Mouse (Mus musculus) ES-E14 (cell line): Measurements from ENCODE around the gene 1700122O11Rik. TPM values are rescaled to one million over a fixed set of nuclear protein-coding genes. Genes with fewer than 3 reads are reported as not detected.

Experiments used
- DNase-seq: peaks from one replicate; pipeline ENCODE4 v3.0.0-alpha.2; 2013; ENCODE audit warnings: low read depth, low spot score
- H3K27ac ChIP-seq: 2 replicates; pipeline ENCODE4 v1.5.1; 2012; ENCODE audit warnings: low read depth, mild to moderate bottlenecking, low read length, moderate library complexity, mixed read lengths; ENCODE audit not compliant: poor library complexity, insufficient read depth, severe bottlenecking
- H3K36me3 ChIP-seq: 2 replicates; pipeline ENCODE4 v1.6.1; 2012; ENCODE audit warnings: mild to moderate bottlenecking, low read length, moderate library complexity, mixed read lengths; ENCODE audit not compliant: control insufficient read depth, poor library complexity, insufficient read depth, severe bottlenecking
- H3K4me1 ChIP-seq, 2 experiments: fragments of 150-350 bp in 1 of 2; sonication (generic) in 1 of 2; 2 replicates each; pipeline ENCODE4 v1.6.1; 2012; ENCODE audit warnings: low read length in 2 of 2, mild to moderate bottlenecking in 1 of 2, mixed read lengths in 1 of 2; ENCODE audit not compliant: control insufficient read depth in 2 of 2, insufficient read depth in 2 of 2, poor library complexity in 1 of 2
- H3K4me3 ChIP-seq, 2 experiments: fragments of 150-350 bp in 1 of 2; sonication (generic) in 1 of 2; 2 replicates each; pipeline ENCODE4 v1.5.1; 2012; ENCODE audit warnings: low read length in 2 of 2, low read depth in 1 of 2, mild to moderate bottlenecking in 1 of 2, mixed read lengths in 1 of 2; ENCODE audit not compliant: insufficient read depth in 1 of 2, poor library complexity in 1 of 2, severe bottlenecking in 1 of 2
- H3K9ac ChIP-seq: 2 replicates; pipeline ENCODE4 v1.6.1; 2012; ENCODE audit warnings: low read depth, mild to moderate bottlenecking, low read length, mixed read lengths; ENCODE audit not compliant: poor library complexity, insufficient read depth, severe bottlenecking
- H3K9me3 ChIP-seq: fragments of 150-350 bp; sonication (generic); 2 replicates; pipeline ENCODE4 v1.6.1; 2012; ENCODE audit warnings: low read depth, mild to moderate bottlenecking, low read length; ENCODE audit not compliant: control insufficient read depth, insufficient read depth
- CHD2 ChIP-seq: IDR thresholded peaks from 2 replicates; pipeline ENCODE4 v1.6.1; 2014; ENCODE audit warnings: mild to moderate bottlenecking, low read depth, low read length, inconsistent platforms
- HCFC1 ChIP-seq: IDR thresholded peaks from 2 replicates; pipeline ENCODE4 v1.6.1; 2012; ENCODE audit warnings: low read length, inconsistent platforms, borderline replicate concordance; ENCODE audit not compliant: insufficient read depth
- MAFK ChIP-seq: IDR thresholded peaks from 2 replicates; pipeline ENCODE4 v1.6.1; 2014; ENCODE audit warnings: mild to moderate bottlenecking, low read depth, low read length, inconsistent platforms; ENCODE audit not compliant: insufficient read depth
- ZC3H11A ChIP-seq: IDR thresholded peaks from 2 replicates; pipeline ENCODE4 v1.6.1; 2012; ENCODE audit warnings: low read depth, mild to moderate bottlenecking, inconsistent platforms, low read length, borderline replicate concordance
- ZNF384 ChIP-seq: IDR thresholded peaks from 2 replicates; pipeline ENCODE4 v1.6.1; 2012; ENCODE audit warnings: low read depth, low read length, inconsistent platforms
- in situ Hi-C, 2 experiments: fragments of 600-800 bp; cut with MboI; formaldehyde crosslinking; loops; one replicate each; pipeline ENCODE4 v1.15.1; 2025; ENCODE audit warnings: low sequenced_read_pairs in 2 of 2, inconsistent platforms in 1 of 2; ENCODE audit not compliant: unreplicated experiment in 2 of 2
- total RNA-seq: library from RNA; depleted of rRNA; stranded (reverse); fragments of 300-350 nt; gene quantifications from 2 replicates; pipeline ENCODE4 v1.2.3, GENCODE M21; 2012

1700122O11Rik gene
- total RNA-seq, 1 experiment, result not detected

GRCm38 (mm10) chr17:48041351-48042287 lies 3.5 kb upstream of the 1700122O11Rik start:
- Histone ChIP-seq H3K9me3 (no peaks in the 10 kb centered on the region), H3K36me3 (no peaks in the 10 kb centered on the region), H3K4me3 (peak overlapping the region; percentile 49 to 56), H3K27ac (peak overlapping the region; percentile 41; the same call in 1 of the 2 replicates), H3K4me1 (peaks cover 5 to 12% of the 10 kb centered on the region in 2 experiments), H3K9ac (peak overlapping the region; percentile 62)
- DNase-seq, result no peak
- no peak for TF ChIP-seq HCFC1
- no peak for TF ChIP-seq MAFK
- TF ChIP-seq CHD2, result no peak
- no peak for TF ChIP-seq ZC3H11A
- no peak for TF ChIP-seq ZNF384
- in situ Hi-C loops, result no loop called here

GRCm38 (mm10) chr17:48039232-48039866 lies 1.3 kb upstream of the 1700122O11Rik start:
- no peaks in the 10 kb centered on the region for H3K9me3 ChIP-seq
- H3K4me3 ChIP-seq, result 0 out of 4 replicates have a peak overlapping the region, but pooled peaks of 1 of the 2 experiments have one; percentile 32
- no peak for DNase-seq
- no peak overlapping the region for H3K27ac ChIP-seq
- no peak overlapping the region for H3K9ac ChIP-seq
- H3K36me3 ChIP-seq, result no peaks in the 10 kb centered on the region
- peaks cover 5 to 11% of the 10 kb centered on the region in 2 experiments for H3K4me1 ChIP-seq
- in situ Hi-C loops, result no loop called here
- TF ChIP-seq CHD2, result no peak
- TF ChIP-seq MAFK, result no peak
- TF ChIP-seq ZC3H11A, result no peak
- no peak for TF ChIP-seq ZNF384
- TF ChIP-seq HCFC1, result no peak

- Histone ChIP-seq H3K9ac (no peak overlapping the region), H3K27ac (no peak overlapping the region), H3K4me3 (no peak overlapping the region), H3K9me3 (no peaks in the 10 kb centered on the region), H3K4me1 (peaks cover 3 to 16% of the 10 kb centered on the region in 2 experiments), H3K36me3 (no peaks in the 10 kb centered on the region)
- no peak for TF ChIP-seq HCFC1
- TF ChIP-seq ZNF384, result no peak
- TF ChIP-seq CHD2, result no peak
- no peak for TF ChIP-seq ZC3H11A
- no peak for TF ChIP-seq MAFK
- in situ Hi-C loops, result no loop called here
- no peak for DNase-seq
These were observed 1.2 kb downstream of the 1700122O11Rik start for GRCm38 (mm10) chr17:48036921-48037320.

GRCm38 (mm10) chr17:48031521-48032430 lies 6.3 kb downstream of the 1700122O11Rik start:
- Histone ChIP-seq H3K4me1 (peaks cover 3 to 17% of the 10 kb centered on the region in 2 experiments), H3K4me3 (peak overlapping the region; percentile 60 to 64), H3K36me3 (no peaks in the 10 kb centered on the region), H3K9me3 (no peaks in the 10 kb centered on the region), H3K27ac (no peak overlapping the region), H3K9ac (peak overlapping the region; percentile 61)
- DNase-seq, result no peak
- in situ Hi-C loops, result no loop called here
- TF ChIP-seq CHD2, result no peak
- peak; percentile 28; the same call in 1 of the 2 replicates for TF ChIP-seq ZC3H11A
